Mouse (Mus musculus): Measurements from ENCODE around the gene Mief2. TPM values are rescaled to one million over a fixed set of nuclear protein-coding genes. Genes with fewer than 3 reads are reported as not detected.

Gene Mief2
- 10 to 100 TPM; 79.9 to 81.7 TPM for total RNA-seq (2021)
- long read RNA-seq, experiment 1, transcript Mief2-201 (4 exons, 2,522 nt), result major isoform, 81 of 172 reads
- long read RNA-seq, experiment 1, transcript Mief2-203 (3 exons, 716 nt), result minor isoform, 13 of 172 reads
- long read RNA-seq, experiment 1, partial matches to known transcripts, result 45 of 172 reads
- long read RNA-seq, experiment 1, other reads (novel, unspliced or antisense), result 33 of 172 reads
- long read RNA-seq, experiment 2, transcript Mief2-203 (3 exons, 716 nt), result minor isoform, 5 of 150 reads
- long read RNA-seq, experiment 2, transcript Mief2-201 (4 exons, 2,522 nt), result major isoform, 81 of 150 reads
- long read RNA-seq, experiment 2, partial matches to known transcripts, result 44 of 150 reads
- long read RNA-seq, experiment 2, other reads (novel, unspliced or antisense), result 20 of 150 reads

DNA sequence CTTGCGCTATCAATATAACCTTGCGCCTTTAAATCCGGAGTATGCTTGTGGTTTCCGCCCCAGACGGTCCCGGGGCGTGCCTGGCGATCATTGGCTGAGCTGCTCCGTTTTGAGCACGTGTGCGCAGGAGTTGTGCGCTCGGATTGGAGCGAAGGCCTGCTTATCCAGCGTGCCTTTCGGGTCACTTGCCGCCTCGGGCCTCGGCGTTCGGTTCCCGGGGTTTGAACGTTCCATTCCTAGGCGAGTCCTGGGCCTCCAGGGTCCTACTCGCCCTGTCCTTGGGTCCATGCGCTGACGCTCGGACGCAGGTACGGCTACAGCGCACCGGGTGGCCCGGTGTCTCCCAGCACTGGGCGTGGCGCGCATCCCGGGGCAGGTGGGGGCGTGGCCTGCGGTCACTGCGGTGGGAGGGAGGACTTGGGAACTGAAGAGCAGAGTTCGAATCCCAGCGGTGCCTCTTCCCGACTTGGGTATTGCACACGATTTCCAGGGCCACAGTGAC is at the start of gene Mief2:
Mief2 (plus strand) TSS at position 139 of the 502 bp plus-strand sequence.
- peak; percentile 91 for DNase-seq

DNA sequence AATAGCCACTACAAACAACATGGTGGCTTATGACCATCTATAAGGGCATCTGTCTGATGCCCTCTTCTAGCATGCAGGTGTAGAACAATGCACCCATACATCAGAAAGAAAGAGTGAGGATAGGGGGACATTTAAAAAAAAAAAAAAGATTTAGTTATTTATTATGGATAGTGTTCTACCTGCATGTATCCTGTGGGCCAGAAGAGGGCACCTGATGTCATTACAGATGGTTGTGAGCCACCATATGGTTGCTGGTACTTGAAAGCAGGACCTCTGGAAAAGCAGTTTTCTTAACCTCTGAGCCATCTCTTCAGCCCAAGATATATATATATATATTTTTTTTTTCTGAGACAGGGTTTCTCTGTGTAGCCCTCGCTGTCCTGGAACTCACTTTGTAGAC is 32.0 kb upstream of the Mief2 start:
- DNase-seq, result no peak

- no peak for DNase-seq
Measured at GRCm38 (mm10) chr11:60697561-60697960, 30.6 kb upstream of the Mief2 start.

DNA sequence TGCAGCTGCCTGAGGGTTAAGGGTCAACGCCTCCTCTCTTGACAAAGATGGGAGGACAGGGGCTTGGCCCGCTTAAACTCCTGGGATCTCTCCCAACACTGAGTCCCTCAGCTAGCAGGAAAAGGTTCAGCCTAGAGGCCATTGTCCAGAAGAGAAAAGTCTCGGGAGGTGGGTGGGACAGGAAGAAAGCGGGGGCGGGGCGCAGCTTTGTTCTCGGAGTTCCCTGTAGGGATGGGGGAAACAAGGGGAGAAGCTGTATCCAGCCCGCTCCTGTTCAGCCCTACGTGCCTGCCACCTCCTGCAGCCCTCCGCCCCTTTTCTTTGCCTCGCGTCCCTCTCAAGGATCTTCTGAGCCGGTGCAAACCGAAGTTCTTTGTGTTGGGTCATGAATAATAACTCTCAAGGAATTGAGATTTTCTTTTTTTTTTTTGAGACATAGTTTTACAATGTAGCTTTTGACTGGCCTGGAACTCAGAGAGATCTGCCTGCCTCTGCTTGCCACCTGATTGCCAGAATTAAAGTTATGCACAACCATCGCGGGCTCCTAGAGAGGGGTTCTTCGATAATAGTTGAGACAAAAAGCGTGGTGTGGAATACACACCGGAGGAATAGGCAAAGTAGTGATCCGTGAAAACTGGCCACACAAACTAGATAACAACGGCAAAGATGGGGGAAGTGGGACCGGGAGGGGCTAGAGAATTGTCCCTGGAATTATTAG is 29.2 kb upstream of the Mief2 start:
- DNase-seq, result peak; percentile 75

GRCm38 (mm10) chr11:60699524-60700075 is 28.6 kb upstream of the Mief2 start, which contains the start of gene Llgl1:
TSS of gene Llgl1 (plus strand) at chr11:60699723.
- DNase-seq, result peak; percentile 91

- DNase-seq, result no peak
Measured at GRCm38 (mm10) chr11:60700320-60701185, 27.6 kb upstream of the Mief2 start.

GRCm38 (mm10) chr11:60701611-60702010 is 26.6 kb upstream of the Mief2 start:
- peak; percentile 3 for DNase-seq

DNA sequence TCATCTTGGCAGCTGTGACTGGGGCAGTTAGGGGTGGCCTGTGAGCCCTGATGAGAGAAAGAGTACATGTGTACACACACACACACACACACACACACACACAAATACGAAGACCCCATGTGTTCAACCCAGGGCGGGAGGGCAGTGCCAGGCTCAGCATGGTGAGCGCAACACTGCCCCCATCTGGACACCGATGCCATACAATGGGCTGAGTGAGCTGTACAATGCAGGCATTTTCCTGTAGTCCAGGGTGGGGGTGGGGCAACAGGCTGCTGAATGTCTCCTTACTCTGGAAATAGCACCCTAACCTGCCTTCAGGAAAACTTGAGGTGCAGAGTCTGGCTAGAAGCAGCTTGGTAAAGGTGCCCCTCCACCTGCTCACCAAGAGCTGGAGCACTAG is 25.1 kb upstream of the Mief2 start:
- peak; percentile 70 for DNase-seq

DNA sequence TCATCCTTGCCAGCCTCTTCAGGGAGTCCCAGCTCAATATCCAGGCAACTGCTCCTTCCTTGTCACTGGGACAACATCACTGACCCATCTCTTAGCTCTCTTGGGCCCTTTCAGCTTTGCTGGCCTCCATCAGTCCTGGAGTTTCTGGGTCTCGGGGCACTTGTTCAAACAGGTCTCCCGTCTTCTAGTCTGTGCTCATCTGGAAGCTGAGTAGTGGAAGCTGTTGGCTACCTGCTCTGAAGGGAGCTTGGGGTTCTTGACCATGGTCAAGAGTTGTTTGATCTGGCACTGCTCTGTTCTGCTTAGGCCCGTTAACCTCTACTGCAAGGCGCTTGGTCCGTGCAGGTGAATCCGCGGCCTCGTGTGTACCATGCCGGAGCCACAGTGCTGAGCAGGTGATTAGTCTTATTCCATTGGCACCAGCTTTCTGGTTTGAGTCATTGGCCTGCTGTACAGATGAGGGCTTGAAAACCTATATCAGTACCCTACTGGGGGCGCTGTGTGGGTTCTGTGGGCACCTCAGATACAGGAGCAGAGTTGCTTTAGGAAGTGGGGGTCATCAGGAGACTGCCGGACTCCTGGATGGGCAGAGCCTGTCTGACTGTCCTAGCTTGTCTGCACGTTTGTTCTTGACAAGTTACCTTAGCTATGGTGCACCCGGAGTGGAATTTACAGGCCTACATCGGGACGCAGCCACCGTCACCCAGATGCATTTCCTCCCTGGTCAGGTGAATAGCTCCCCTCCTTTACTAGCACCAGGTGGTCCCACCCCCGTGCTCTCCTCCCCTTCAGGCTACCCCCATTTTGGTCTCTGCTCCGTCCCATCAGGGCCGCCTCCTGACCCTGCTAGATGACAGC is 23.9 kb upstream of the Mief2 start:
- DNase-seq, result peak; percentile 3

DNA sequence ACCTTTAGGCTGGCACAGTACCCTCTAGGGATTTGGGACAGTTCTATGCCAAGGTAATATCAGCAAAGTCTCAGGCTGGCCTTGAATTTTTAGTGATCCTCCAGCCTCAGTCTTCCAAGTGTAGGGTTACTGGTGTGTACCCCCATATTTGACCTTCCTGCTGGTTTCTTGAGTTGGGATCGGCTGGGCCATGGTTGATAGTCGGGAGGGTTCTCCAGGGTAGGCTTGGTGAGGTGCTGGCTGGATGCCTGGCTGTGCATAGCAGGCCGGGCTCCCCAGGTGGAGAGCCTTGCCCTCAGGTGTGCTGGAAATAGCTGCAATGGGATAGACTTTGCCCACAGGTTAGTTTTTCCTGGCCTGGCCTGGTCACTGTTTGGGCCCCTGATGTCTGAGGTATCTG is 22.9 kb upstream of the Mief2 start:
- DNase-seq, result peak; percentile 2

- peak; percentile 4 for DNase-seq
Measured at GRCm38 (mm10) chr11:60706076-60706475, 22.1 kb upstream of the Mief2 start.

DNA sequence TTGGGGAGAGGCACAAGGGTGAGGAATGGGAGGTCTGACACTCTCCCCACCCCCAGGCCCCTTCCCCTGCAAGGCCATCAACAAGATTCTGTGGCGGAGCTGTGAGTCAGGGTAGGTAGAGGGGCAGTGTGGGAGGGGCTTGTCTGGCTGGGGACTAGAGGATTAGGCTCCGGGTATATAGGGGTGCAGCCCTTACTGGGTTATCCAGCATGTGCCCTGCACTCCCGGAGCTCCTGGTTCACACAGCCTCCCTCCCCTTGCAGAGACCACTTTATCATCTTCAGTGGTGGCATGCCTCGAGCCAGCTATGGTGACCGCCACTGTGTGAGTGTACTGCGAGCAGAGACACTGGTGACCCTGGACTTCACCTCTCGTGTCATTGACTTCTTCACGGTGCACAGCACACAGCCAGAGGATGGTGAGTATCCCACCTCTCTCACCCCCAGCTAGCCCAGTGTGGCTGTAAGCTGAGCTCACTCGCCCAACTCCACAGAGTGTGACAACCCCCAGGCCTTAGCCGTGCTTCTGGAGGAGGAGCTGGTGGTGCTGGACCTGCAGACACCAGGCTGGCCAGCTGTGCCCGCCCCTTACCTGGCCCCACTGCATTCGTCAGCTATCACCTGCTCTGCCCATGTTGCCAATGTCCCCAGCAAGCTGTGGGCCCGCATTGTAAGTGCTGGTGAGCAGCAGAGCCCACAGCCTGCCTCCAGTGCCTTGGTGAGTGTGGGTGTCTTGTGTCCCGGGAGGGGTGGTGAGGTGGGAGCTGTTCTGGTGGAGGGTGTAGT is 21.3 kb upstream of the Mief2 start:
- DNase-seq, result peak; percentile 11

GRCm38 (mm10) chr11:60707672-60708071 is 20.5 kb upstream of the Mief2 start:
- DNase-seq, result peak; percentile 87

GRCm38 (mm10) chr11:60708631-60709030 is 19.6 kb upstream of the Mief2 start:
- DNase-seq, result peak; percentile 3

DNA sequence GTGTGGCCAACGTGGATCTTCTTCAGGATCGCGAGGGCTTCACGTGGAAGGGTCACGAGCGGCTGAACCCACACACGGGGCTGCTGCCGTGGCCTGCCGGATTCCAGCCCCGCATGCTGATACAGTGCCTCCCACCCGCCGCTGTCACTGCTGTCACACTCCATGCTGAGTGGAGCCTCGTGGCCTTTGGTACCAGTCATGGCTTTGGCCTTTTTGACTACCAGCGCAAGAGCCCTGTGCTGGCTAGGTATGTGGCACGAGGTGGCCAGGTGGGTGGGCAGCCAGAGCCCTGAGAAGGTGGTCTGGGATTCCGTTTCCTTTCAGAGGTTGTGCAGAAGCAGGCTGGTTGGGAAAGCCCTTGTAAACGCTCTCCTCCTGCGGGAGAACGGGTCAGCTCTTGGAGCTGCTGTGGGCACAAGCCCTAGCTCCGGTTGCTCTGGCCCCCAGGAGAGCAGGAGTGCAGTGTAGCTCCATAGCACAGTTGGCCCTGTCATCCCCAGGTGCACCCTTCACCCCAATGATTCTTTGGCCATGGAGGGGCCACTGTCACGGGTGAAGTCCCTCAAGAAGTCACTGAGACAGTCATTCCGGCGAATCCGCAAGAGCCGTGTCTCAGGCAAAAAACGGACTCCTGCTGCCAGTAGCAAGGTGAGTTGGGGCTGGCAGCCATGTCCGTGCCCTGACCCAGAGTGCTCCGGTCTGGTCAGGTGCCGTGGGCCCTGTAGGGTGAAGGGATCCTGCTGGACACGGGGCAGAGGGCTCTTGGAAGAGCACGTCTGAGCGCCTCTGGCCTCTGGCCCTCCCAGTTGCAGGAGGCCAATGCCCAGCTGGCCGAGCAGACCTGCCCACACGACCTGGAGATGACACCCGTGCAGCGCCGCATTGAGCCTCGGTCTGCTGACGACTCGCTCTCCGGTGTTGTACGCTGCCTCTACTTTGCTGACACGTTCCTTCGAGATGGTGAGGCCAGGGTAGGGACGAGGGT is 18.4 kb upstream of the Mief2 start:
- DNase-seq, result peak; percentile 8

- DNase-seq, result no peak
Measured at GRCm38 (mm10) chr11:60711218-60711617, 17.0 kb upstream of the Mief2 start.

DNA sequence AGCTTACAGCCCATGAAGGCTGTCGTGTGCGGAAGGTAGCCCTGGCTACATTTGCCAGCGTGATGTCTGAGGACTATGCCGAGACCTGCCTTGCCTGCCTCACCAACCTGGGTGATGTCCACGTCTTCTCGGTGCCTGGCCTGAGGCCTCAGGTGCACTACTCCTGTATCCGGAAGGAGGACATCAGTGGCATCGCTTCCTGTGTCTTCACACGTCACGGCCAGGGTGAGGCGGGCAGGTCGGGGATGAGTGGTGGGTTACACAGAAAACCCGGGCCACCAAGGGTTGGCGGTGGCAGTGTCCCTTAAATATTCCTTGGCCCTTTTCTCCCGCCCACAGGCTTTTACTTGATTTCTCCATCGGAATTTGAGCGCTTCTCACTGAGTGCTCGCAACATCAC is 16.2 kb upstream of the Mief2 start:
- DNase-seq, result no peak

DNA sequence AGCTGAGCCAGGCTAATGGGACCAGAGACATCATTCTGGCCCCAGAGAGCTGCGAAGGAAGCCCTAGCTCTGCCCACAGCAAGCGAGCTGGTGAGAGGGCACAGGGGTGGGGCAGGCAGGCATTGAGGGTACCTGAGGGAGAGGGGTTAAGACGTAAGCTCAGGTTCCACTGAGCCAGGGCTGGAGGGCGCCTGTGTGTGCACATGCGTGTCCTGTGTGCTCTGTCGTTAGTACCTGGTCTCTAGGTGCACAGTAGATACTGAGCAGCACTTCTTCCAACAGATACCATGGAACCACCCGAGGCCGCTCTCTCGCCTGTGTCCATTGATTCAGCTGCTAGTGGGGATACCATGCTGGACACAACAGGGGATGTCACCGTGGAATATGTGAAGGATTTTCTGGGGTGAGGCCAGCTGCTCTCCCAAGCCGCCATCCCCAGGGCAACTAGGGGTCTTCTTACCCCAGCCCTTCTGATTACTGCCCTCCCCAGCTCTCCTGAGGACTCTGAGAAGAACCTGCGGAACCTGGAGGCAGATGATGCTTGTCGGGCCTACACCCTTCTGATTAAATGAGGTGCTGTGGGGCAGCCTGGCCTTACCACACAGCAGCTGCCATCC is 15.5 kb upstream of the Mief2 start:
- no peak for DNase-seq

Measured in gastrocnemius, postnatal 10 days (tissue).